Mouse (Mus musculus) central nervous system, embryonic 11.5 days (tissue): ENCODE results near the gene Gm4952. TPM values are rescaled to one million over a fixed set of nuclear protein-coding genes. Genes with fewer than 3 reads are reported as not detected.

Experiments
- polyA plus RNA-seq: library from polyadenylated mRNA; depleted of rRNA; stranded (reverse); fragments of >200 nt; gene quantifications from 2 replicates; pipeline ENCODE4 v1.2.3, GENCODE M21; 2012; rRNA removed

The Gm4952 gene
- polyA plus RNA-seq = 0.07 TPM in 1 of 2 replicates, not detected in the other

GRCm38 (mm10) chr19:12599674-12600073 lies at the start of gene Gm4952:
Gene Gm4952, plus strand, starts transcription at chr19:12599974.

GRCm38 (mm10) chr19:12633176-12633575 lies 33.4 kb downstream of the Gm4952 start, which contains the start of gene Glyat:
Gene Glyat, plus strand, starts transcription at chr19:12633308.

GRCm38 (mm10) chr19:12670139-12670538 lies 70.4 kb downstream of the Gm4952 start, which contains the start of gene Olfr1442:
Gene Olfr1442, plus strand, starts transcription at chr19:12670439.

GRCm38 (mm10) chr19:12677812-12678211 lies 78.0 kb downstream of the Gm4952 start, which contains the start of gene Olfr1443:
Gene Olfr1443, plus strand, starts transcription at chr19:12678112.

Other genes with a start within 250 kb of the Gm4952 start
- not detected in 2 replicates for gene Olfr1440, start 212.7 kb upstream of the Gm4952 start, polyA plus RNA-seq
- not detected in 2 replicates for gene Olfr1441, start 182.5 kb upstream of the Gm4952 start, polyA plus RNA-seq
- not detected in 2 replicates for gene Pfpl, start 172.1 kb upstream of the Gm4952 start, polyA plus RNA-seq
- gene Mpeg1, start 139.2 kb upstream of the Gm4952 start, polyA plus RNA-seq = 1.5 and 1.7 TPM in 2 replicates
- 33.6 and 36.3 TPM in 2 replicates for gene Dtx4, start 98.5 kb upstream of the Gm4952 start, polyA plus RNA-seq
- gene Fam111a, start 54.2 kb upstream of the Gm4952 start, polyA plus RNA-seq = 21.2 and 22.4 TPM in 2 replicates
- gene Glyat, start 33.3 kb downstream of the Gm4952 start, polyA plus RNA-seq = not detected in 2 replicates
- gene Olfr1442, start 70.5 kb downstream of the Gm4952 start, polyA plus RNA-seq = not detected in 2 replicates
- gene Olfr1443, start 78.1 kb downstream of the Gm4952 start, polyA plus RNA-seq = not detected in 2 replicates
- 0.10 TPM in 1 of 2 replicates, not detected in the other for gene Keg1, start 95.8 kb downstream of the Gm4952 start, polyA plus RNA-seq
- 4.9 and 5.1 TPM in 2 replicates for gene Cntf, start 165.7 kb downstream of the Gm4952 start, polyA plus RNA-seq
- 36.9 and 40.9 TPM in 2 replicates for gene Zfp91, start 196.2 kb downstream of the Gm4952 start, polyA plus RNA-seq
- 1.5 and 1.8 TPM in 2 replicates for gene Lpxn, start 196.2 kb downstream of the Gm4952 start, polyA plus RNA-seq
- not detected in 2 replicates for gene Gm5244, start 246.7 kb downstream of the Gm4952 start, polyA plus RNA-seq